Mouse (Mus musculus) midbrain, embryonic 11.5 days (tissue): ENCODE data around the gene Pnpla5. TPM values are rescaled to one million over a fixed set of nuclear protein-coding genes. Genes with fewer than 3 reads are reported as not detected.

Source experiments
- ATAC-seq: fragments of 200-750 bp; cut with Nextera tagmentation; 2 replicates; pipeline ENCODE4 v1.8.0; 2017; ENCODE audit warnings: moderate TSS enrichment, moderate library complexity; ENCODE audit not compliant: low FRiP score
- DNase-seq: peaks from one replicate; pipeline ENCODE4 v3.0.0; 2015; ENCODE audit warnings: low spot score; ENCODE audit errors: missing footprints
- H3K27ac ChIP-seq: fragments of 300-500 bp; sonication (generic); 2 replicates; pipeline ENCODE4 v1.5.1; 2014; ENCODE audit warnings: low read depth, low read length
- H3K27me3 ChIP-seq: fragments of 300-500 bp; sonication (generic); 2 replicates; pipeline ENCODE4 v1.6.1; 2014; ENCODE audit warnings: mild to moderate bottlenecking, low read length, moderate library complexity, mixed read lengths; ENCODE audit not compliant: control insufficient read depth, insufficient read depth
- H3K36me3 ChIP-seq: fragments of 300-500 bp; sonication (generic); 2 replicates; pipeline ENCODE4 v1.6.1; 2014; ENCODE audit warnings: mild to moderate bottlenecking, low read length, moderate library complexity, mixed read lengths; ENCODE audit not compliant: control insufficient read depth, insufficient read depth
- H3K4me1 ChIP-seq: fragments of 300-500 bp; sonication (generic); 2 replicates; pipeline ENCODE4 v1.6.1; 2014; ENCODE audit warnings: low read length; ENCODE audit not compliant: control insufficient read depth, insufficient read depth
- H3K4me2 ChIP-seq: fragments of 300-500 bp; sonication (generic); 2 replicates; pipeline ENCODE4 v1.6.1; 2014; ENCODE audit warnings: mild to moderate bottlenecking, moderate library complexity
- H3K4me3 ChIP-seq: fragments of 300-500 bp; sonication (generic); 2 replicates; pipeline ENCODE4 v1.5.1; 2014; ENCODE audit warnings: low read depth, low read length
- H3K9ac ChIP-seq: fragments of 300-500 bp; sonication (generic); 2 replicates; pipeline ENCODE4 v1.6.1; 2014; ENCODE audit warnings: low read length
- H3K9me3 ChIP-seq: fragments of 300-500 bp; sonication (generic); 2 replicates; pipeline ENCODE4 v1.6.1; 2016; ENCODE audit warnings: low read length; ENCODE audit not compliant: control insufficient read depth
- WGBS: fragments of 180-500 bp; shearing (Covaris S2); extraction: QIAGEN DNeasy Blood & Tissue Kit; methylation state at CpG from one replicate; pipeline ENCODE4 v1.1.7; 2014; 5-methylcytosine and 5-hydroxymethylcytosine counted together
- polyA plus RNA-seq: library from polyadenylated mRNA; unstranded; fragments of >200 nt; fragmentation: Nextera tagmentation; extraction: Ambion mirVana; gene quantifications from 2 replicates; pipeline ENCODE4 v1.2.1, GENCODE M21; 2014

Pnpla5 gene
- polyA plus RNA-seq, 1 experiment from 2014 or later, result 0.05 TPM

- peak; percentile 85 for DNase-seq
- peaks cover 17% of the 10 kb centered on the region for H3K4me1 ChIP-seq
These were observed 18.0 kb upstream of the Pnpla5 start for GRCm38 (mm10) chr15:84140929-84141328.

GRCm38 (mm10) chr15:84140109-84140508 lies 17.1 kb upstream of the Pnpla5 start:
- Histone ChIP-seq H3K9ac (no peak overlapping the region), H3K9me3 (peaks cover 3% of the 10 kb centered on the region), H3K27me3 (no peaks in the 10 kb centered on the region), H3K4me3 (no peak overlapping the region), H3K4me2 (no peak overlapping the region), H3K36me3 (no peaks in the 10 kb centered on the region), H3K4me1 (peaks cover 17% of the 10 kb centered on the region), H3K27ac (no peak overlapping the region)
- ATAC-seq, result no peak
- no peak for DNase-seq
- 63% methylated on average over 3 of the region's 3 CpGs for WGBS

More at GRCm38 (mm10) chr15:84140929-84141328, 18.0 kb upstream of the Pnpla5 start:
- Histone ChIP-seq H3K27me3 (no peaks in the 10 kb centered on the region), H3K9me3 (no peaks in the 10 kb centered on the region), H3K9ac (no peak overlapping the region), H3K4me3 (no peak overlapping the region), H3K27ac (no peak overlapping the region; the same call in 1 of the 2 replicates), H3K36me3 (no peaks in the 10 kb centered on the region), H3K4me2 (no peak overlapping the region)
- no peak for ATAC-seq
- 38% methylated on average over 5 of the region's 5 CpGs for WGBS

GRCm38 (mm10) chr15:84139592-84140005 lies 16.6 kb upstream of the Pnpla5 start:
- peaks cover 17% of the 10 kb centered on the region for H3K4me1 ChIP-seq
- WGBS, result 89% methylated on average over 5 of the region's 5 CpGs
- H3K27ac ChIP-seq, result no peak overlapping the region
- H3K4me2 ChIP-seq, result no peak overlapping the region
- H3K27me3 ChIP-seq, result no peaks in the 10 kb centered on the region
- DNase-seq (no peak), ATAC-seq (no peak)
- H3K9me3 ChIP-seq, result peaks cover 3% of the 10 kb centered on the region
- no peak overlapping the region for H3K9ac ChIP-seq
- no peak overlapping the region for H3K4me3 ChIP-seq
- no peaks in the 10 kb centered on the region for H3K36me3 ChIP-seq

- Histone ChIP-seq H3K4me1 (peaks cover 17% of the 10 kb centered on the region), H3K9ac (peak overlapping the region; percentile 28; the same call in 1 of the 2 replicates), H3K4me2 (0 out of 2 replicates have a peak overlapping the region, but pooled peaks have one; percentile 10), H3K9me3 (peaks cover 3% of the 10 kb centered on the region), H3K27me3 (no peaks in the 10 kb centered on the region), H3K27ac (peak overlapping the region; percentile 20; the same call in 1 of the 2 replicates), H3K4me3 (no peak overlapping the region), H3K36me3 (no peaks in the 10 kb centered on the region)
- peak; percentile 62 for ATAC-seq
- 20% methylated on average over 12 of the region's 12 CpGs for WGBS
- peak; percentile 92 for DNase-seq
These were observed 13.8 kb upstream of the Pnpla5 start for GRCm38 (mm10) chr15:84136473-84137415.

GRCm38 (mm10) chr15:84135472-84135871 lies 12.5 kb upstream of the Pnpla5 start:
- no peaks in the 10 kb centered on the region for H3K27me3 ChIP-seq
- no peak overlapping the region for H3K27ac ChIP-seq
- no peak overlapping the region for H3K9ac ChIP-seq
- H3K4me1 ChIP-seq, result peaks cover 10% of the 10 kb centered on the region
- DNase-seq (peak; percentile 91), ATAC-seq (no peak)
- no peak overlapping the region for H3K4me3 ChIP-seq
- no peak overlapping the region for H3K4me2 ChIP-seq
- peaks cover 3% of the 10 kb centered on the region for H3K9me3 ChIP-seq
- WGBS, result 86% methylated on average over 5 of the region's 5 CpGs
- H3K36me3 ChIP-seq, result no peaks in the 10 kb centered on the region

GRCm38 (mm10) chr15:84133440-84133839 lies 10.5 kb upstream of the Pnpla5 start:
- H3K9me3 ChIP-seq, result peaks cover 3% of the 10 kb centered on the region
- no peaks in the 10 kb centered on the region for H3K27me3 ChIP-seq
- no peak overlapping the region for H3K4me3 ChIP-seq
- 73% methylated on average over 4 of the region's 4 CpGs for WGBS
- ATAC-seq, result no peak
- no peaks in the 10 kb centered on the region for H3K36me3 ChIP-seq
- no peak overlapping the region for H3K4me2 ChIP-seq
- no peak overlapping the region for H3K9ac ChIP-seq
- DNase-seq, result no peak
- H3K27ac ChIP-seq, result no peak overlapping the region
- peaks cover 10% of the 10 kb centered on the region for H3K4me1 ChIP-seq

- no peak for ATAC-seq
These were observed 9.0 kb upstream of the Pnpla5 start for GRCm38 (mm10) chr15:84131971-84132370.

GRCm38 (mm10) chr15:84131096-84131786 lies 8.3 kb upstream of the Pnpla5 start:
- H3K9me3 ChIP-seq, result peaks cover 3% of the 10 kb centered on the region
- no peak overlapping the region for H3K27ac ChIP-seq
- no peak overlapping the region for H3K4me3 ChIP-seq

More at GRCm38 (mm10) chr15:84131971-84132370, 9.0 kb upstream of the Pnpla5 start:
- Histone ChIP-seq H3K9me3 (peaks cover 3% of the 10 kb centered on the region), H3K27me3 (no peaks in the 10 kb centered on the region), H3K4me2 (no peak overlapping the region), H3K9ac (no peak overlapping the region), H3K4me3 (no peak overlapping the region), H3K36me3 (no peaks in the 10 kb centered on the region), H3K27ac (no peak overlapping the region), H3K4me1 (peaks cover 6% of the 10 kb centered on the region)
- no peak for DNase-seq
- WGBS, result 90% methylated on average over 7 of the region's 7 CpGs

GRCm38 (mm10) chr15:84126871-84127270 lies 3.9 kb upstream of the Pnpla5 start:
- Histone ChIP-seq H3K27me3 (no peaks in the 10 kb centered on the region), H3K4me1 (no peaks in the 10 kb centered on the region), H3K4me3 (no peak overlapping the region), H3K9ac (no peak overlapping the region), H3K9me3 (no peaks in the 10 kb centered on the region), H3K36me3 (no peaks in the 10 kb centered on the region), H3K4me2 (no peak overlapping the region), H3K27ac (no peak overlapping the region)
- DNase-seq (peak; percentile 59), ATAC-seq (no peak)
- 37% methylated on average over 5 of the region's 5 CpGs for WGBS

More at GRCm38 (mm10) chr15:84131096-84131786, 8.3 kb upstream of the Pnpla5 start:
- DNase-seq (no peak), ATAC-seq (no peak)
- no peaks in the 10 kb centered on the region for H3K36me3 ChIP-seq
- 70% methylated on average over 16 of the region's 16 CpGs for WGBS
- no peaks in the 10 kb centered on the region for H3K4me1 ChIP-seq
- no peak overlapping the region for H3K9ac ChIP-seq
- H3K27me3 ChIP-seq, result no peaks in the 10 kb centered on the region
- H3K4me2 ChIP-seq, result no peak overlapping the region
